Mouse (Mus musculus) adrenal gland (tissue): ENCODE results near the gene Eci3.

ENCODE experiments used
- intact Hi-C: fragments of 180-260 bp; cut with DNase I; formaldehyde crosslinking; loops from one replicate; pipeline ENCODE4 v1.15.1; 2025

Eci3 gene

GRCm38 (mm10) chr13:34934931-34935644 lies 28.5 kb downstream of the Eci3 start:
- intact Hi-C loops: no loop called here

- intact Hi-C loops: no loop called here
Measured at GRCm38 (mm10) chr13:34924210-34924609, 39.4 kb downstream of the Eci3 start, which contains the start of the genes Fam217a and 4933417A18Rik. Gene Fam217a (minus strand): TSS chr13:34924310. Gene 4933417A18Rik (plus strand): TSS chr13:34924409.

- intact Hi-C loops: no loop called here
Measured at GRCm38 (mm10) chr13:34916520-34917167, 47.0 kb downstream of the Eci3 start.

GRCm38 (mm10) chr13:34914614-34915013 lies 49.0 kb downstream of the Eci3 start:
- intact Hi-C loops: no loop called here
